Mouse (Mus musculus) cerebellum, adult 9-11 months (tissue): ENCODE measurements around the gene Frem2.

Experiments used
- DNase-seq: peaks from one replicate; pipeline ENCODE4 v3.0.0; 2022

Gene Frem2

GRCm38 (mm10) chr3:53656878-53657561, at the start of gene Frem2:
Gene Frem2, minus strand, starts transcription at chr3:53657355.
- peak; percentile 14 for DNase-seq

- DNase-seq = no peak
Measured at GRCm38 (mm10) chr3:53705992-53706495, 48.9 kb upstream of the Frem2 start.

- peak; percentile 81 for DNase-seq
Measured at GRCm38 (mm10) chr3:53703126-53703505, 46.0 kb upstream of the Frem2 start.

- no peak for DNase-seq
Measured at GRCm38 (mm10) chr3:53702421-53703125, 45.4 kb upstream of the Frem2 start.

GRCm38 (mm10) chr3:53701940-53702339, 44.8 kb upstream of the Frem2 start:
- no peak for DNase-seq

GRCm38 (mm10) chr3:53687776-53688175, 30.6 kb upstream of the Frem2 start:
- no peak for DNase-seq

- no peak for DNase-seq
Measured at GRCm38 (mm10) chr3:53682244-53682643, 25.1 kb upstream of the Frem2 start.

- no peak for DNase-seq
Measured at GRCm38 (mm10) chr3:53680816-53681215, 23.7 kb upstream of the Frem2 start.

- DNase-seq = no peak
Measured at GRCm38 (mm10) chr3:53674225-53674624, 17.1 kb upstream of the Frem2 start.

- no peak for DNase-seq
Measured at GRCm38 (mm10) chr3:53669736-53670135, 12.6 kb upstream of the Frem2 start.

- DNase-seq = no peak
Measured at GRCm38 (mm10) chr3:53657744-53658534, 784 bp upstream of the Frem2 start.

GRCm38 (mm10) chr3:53656328-53656877, 752 bp downstream of the Frem2 start:
- no peak for DNase-seq

GRCm38 (mm10) chr3:53655343-53655742, 1.8 kb downstream of the Frem2 start:
- no peak for DNase-seq

GRCm38 (mm10) chr3:53650003-53650748, 7.0 kb downstream of the Frem2 start:
- DNase-seq = no peak

GRCm38 (mm10) chr3:53649425-53649824, 7.7 kb downstream of the Frem2 start:
- no peak for DNase-seq

- no peak for DNase-seq
Measured at GRCm38 (mm10) chr3:53648902-53649301, 8.3 kb downstream of the Frem2 start.

- no peak for DNase-seq
Measured at GRCm38 (mm10) chr3:53635948-53636347, 21.2 kb downstream of the Frem2 start.

- no peak for DNase-seq
Measured at GRCm38 (mm10) chr3:53631126-53631525, 26.0 kb downstream of the Frem2 start.

GRCm38 (mm10) chr3:53630630-53631029, 26.5 kb downstream of the Frem2 start:
- no peak for DNase-seq

- DNase-seq = no peak
Measured at GRCm38 (mm10) chr3:53629966-53630365, 27.2 kb downstream of the Frem2 start.

- no peak for DNase-seq
Measured at GRCm38 (mm10) chr3:53623222-53623621, 33.9 kb downstream of the Frem2 start.

- no peak for DNase-seq
Measured at GRCm38 (mm10) chr3:53620978-53621377, 36.2 kb downstream of the Frem2 start.
